ENCODE assay signal across 16 mouse cellular contexts in the genomic region with DNA sequence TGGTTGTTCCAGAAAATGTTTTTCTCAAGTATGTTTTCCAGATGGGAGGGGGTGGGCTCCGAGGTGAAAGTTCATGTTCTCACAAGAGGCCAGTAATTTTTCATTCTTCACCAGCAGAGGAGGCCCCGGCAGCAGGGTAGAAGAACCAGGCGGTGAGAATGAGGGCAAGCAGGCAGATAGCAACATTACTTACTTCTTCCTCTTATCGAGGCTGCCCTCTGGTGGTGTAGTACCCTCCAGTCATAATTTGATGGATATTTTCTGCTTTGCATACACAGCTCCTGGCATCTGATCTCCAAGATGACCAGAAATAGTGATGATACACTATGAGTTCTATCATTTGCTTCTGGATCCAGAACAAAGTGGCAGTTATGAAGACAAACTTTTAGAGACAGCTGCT. TPM values are rescaled to one million over a fixed set of nuclear protein-coding genes. Genes with fewer than 3 reads are reported as not detected.
A peak's percentile ranks its signal among the peaks of the same experiment; 100 is the strongest.
DNase-seq lines count a peak whose midpoint lies in the region; ATAC-seq and TF ChIP-seq lines count a peak whose summit lies in the region.
"Had no signal": no experiment of that assay in that cellular context is flagged by ENCODE, and none has a peak within 500 bp of the region (broad histone marks: within the 10 kb centered on the region; RNA-seq: fewer than 3 reads in every experiment).

No protein-coding gene starts in this region.

- H3K27me3 ChIP-seq in kidney, postnatal 0 days (ENCODE audit: insufficient read depth, low read length) = no peaks in the 10 kb centered on the region
- H3K27me3 ChIP-seq in liver, postnatal 0 days (ENCODE audit: insufficient read depth, low read length) = no peaks in the 10 kb centered on the region
- H3K27me3 ChIP-seq: limb, embryonic 15.5 days; megakaryocyte, embryonic 14.5 days had no signal

- no peak overlapping the region for H3K4me3 ChIP-seq in kidney, postnatal 0 days (replicated peaks; ENCODE audit: low read depth, low read length)
- no peak overlapping the region for H3K4me3 ChIP-seq in liver, postnatal 0 days (ENCODE audit: low read depth, low read length)
- H3K4me3 ChIP-seq: heart, embryonic 10.5 days; hindbrain, embryonic 10.5 days; limb, embryonic 15.5 days; megakaryocyte, embryonic 14.5 days; myocyte had no signal

- DNase-seq in kidney, postnatal 0 days (ENCODE audit: low spot score) = no peak
- no peak for DNase-seq in kidney, adult 9 months
- DNase-seq in 416B (ENCODE audit: low read depth) (peak; percentile 80), ES-CJ7 (ENCODE audit: low read depth, low spot score) (peak; percentile 53)
- peak; percentile 40 for DNase-seq in liver, postnatal 0 days
- DNase-seq in left cerebral cortex, adult 18-20 months (ENCODE audit: low spot score in 2 of 2) = no peak
- DNase-seq in embryo, embryonic 10 days (ENCODE audit: low spot score) = no peak
- no peak for DNase-seq in cerebellum, adult 9-10 months
- DNase-seq: layer of hippocampus, postnatal 36 days; thymus, postnatal 25 days had no signal

- no peak for TF ChIP-seq EP300 in liver, postnatal 0 days (IDR thresholded peaks at IDR 0.05; ENCODE audit: low read depth)

- H3K9ac ChIP-seq in kidney, postnatal 0 days (ENCODE audit: low read depth, low read length) = no peak overlapping the region
- no peak overlapping the region for H3K9ac ChIP-seq in liver, postnatal 0 days (replicated peaks)
- H3K9ac ChIP-seq: limb, embryonic 15.5 days had no signal

- H3K27ac ChIP-seq in kidney, postnatal 0 days = no peak overlapping the region
- peak overlapping the region; percentile 19; the same call in 1 of the 2 replicates for H3K27ac ChIP-seq in liver, postnatal 0 days (ENCODE audit: low read depth)
- H3K27ac ChIP-seq: heart, embryonic 10.5 days; hindbrain, embryonic 10.5 days; limb, embryonic 15.5 days had no signal

- H3K4me2 ChIP-seq in kidney, postnatal 0 days (ENCODE audit: low read length) = no peak overlapping the region
- H3K4me2 ChIP-seq in liver, postnatal 0 days (ENCODE audit: low read depth, low read length) = no peak overlapping the region
- H3K4me2 ChIP-seq: limb, embryonic 15.5 days had no signal

- TF ChIP-seq CTCF in kidney, postnatal 0 days (IDR thresholded peaks at IDR 0.05; ENCODE audit: low read depth) = peak; percentile 34; the same call in 1 of the 2 replicates
- peak; percentile 56 for TF ChIP-seq CTCF in liver, postnatal 0 days (IDR thresholded peaks at IDR 0.05; ENCODE audit: low read depth)

- 0 out of 2 replicates have a peak, but pooled peaks cover 2% of the 10 kb centered on the region for H3K4me1 ChIP-seq in kidney, postnatal 0 days (replicated peaks; ENCODE audit: insufficient read depth, low read length)
- peaks cover 3% of the 10 kb centered on the region; the same call in 1 of the 2 replicates for H3K4me1 ChIP-seq in liver, postnatal 0 days (ENCODE audit: insufficient read depth)
- H3K4me1 ChIP-seq: limb, embryonic 15.5 days had no signal

- H3K36me3 ChIP-seq in kidney, postnatal 0 days (ENCODE audit: insufficient read depth, low read length) = no peaks in the 10 kb centered on the region
- H3K36me3 ChIP-seq in liver, postnatal 0 days (replicated peaks; ENCODE audit: insufficient read depth, low read length) = no peaks in the 10 kb centered on the region
- H3K36me3 ChIP-seq: heart, embryonic 10.5 days; hindbrain, embryonic 10.5 days; limb, embryonic 15.5 days had no signal

- 89% methylated on average over 4 of the region's 4 CpGs for WGBS in kidney, postnatal 0 days
- 72% methylated on average over 4 of the region's 4 CpGs for WGBS in liver, postnatal 0 days (ENCODE audit: insufficient replicate concordance)

- no peak for ATAC-seq in kidney, postnatal 0 days (replicated peaks; ENCODE audit: low FRiP score, low read depth)
- peak; percentile 20; the same call in 1 of the 2 replicates for ATAC-seq in liver, postnatal 0 days

- no peaks in the 10 kb centered on the region for H3K9me3 ChIP-seq in kidney, postnatal 0 days (replicated peaks; ENCODE audit: low read length)
- no peaks in the 10 kb centered on the region for H3K9me3 ChIP-seq in liver, postnatal 0 days (ENCODE audit: low read length)
- H3K9me3 ChIP-seq: heart, embryonic 10.5 days; hindbrain, embryonic 10.5 days; limb, embryonic 15.5 days; megakaryocyte, embryonic 14.5 days had no signal

RNA-seq across cellular contexts. Expression of gene Cks2, which starts 6.1 kb away (rescaled TPM):
- 249 and 253 TPM in 2 replicates for polyA plus RNA-seq in kidney, postnatal 0 days (2015; fragmentation: Nextera tagmentation; extraction: Ambion mirVana)
- polyA plus RNA-seq in liver, postnatal 0 days (2015; fragmentation: Nextera tagmentation; extraction: Ambion mirVana) = 278 and 292 TPM in 2 replicates
- 1 to 10 TPM; 3.0 to 3.4 TPM for total RNA-seq in left cerebral cortex, adult 18-20 months (2021)
- total RNA-seq: gastrocnemius, adult 18-20 months had no signal

RNA-seq across cellular contexts. Expression of gene Secisbp2, which starts 12.5 kb away (rescaled TPM):
- 34.9 and 36.5 TPM in 2 replicates for polyA plus RNA-seq in kidney, postnatal 0 days (2015; fragmentation: Nextera tagmentation; extraction: Ambion mirVana)
- polyA plus RNA-seq in liver, postnatal 0 days (2015; fragmentation: Nextera tagmentation; extraction: Ambion mirVana) = 11.1 and 12.2 TPM in 2 replicates
- total RNA-seq in left cerebral cortex, adult 18-20 months (2021) = 10 to 100 TPM; 19.0 to 19.4 TPM

Comparison
In these comparisons a context has a peak if more than half of its experiments do, and no peak if none do; other contexts are left out.
1. DNase-seq: peak in 416B (single experiment), ES-CJ7 (single experiment) and liver, postnatal 0 days (single experiment); none in kidney, postnatal 0 days (single experiment), kidney, adult 9 months (single experiment), left cerebral cortex, adult 18-20 months (0 of 2), embryo, embryonic 10 days (single experiment) and cerebellum, adult 9-10 months (single experiment).